Mouse (Mus musculus) small intestine, adult 2 months (tissue): Measurements from ENCODE around the gene Myg1.

Experiments
- CTCF ChIP-seq: fragments of 200-500 bp; IDR thresholded peaks from 2 replicates; pipeline ENCODE4 v1.5.1; 2012; ENCODE audit warnings: low read depth, mild to moderate bottlenecking, control low read depth, inconsistent platforms, low read length, moderate library complexity, mixed read lengths; ENCODE audit not compliant: insufficient replicate concordance, insufficient read length; ENCODE audit errors: extremely low read depth
- POLR2A ChIP-seq: fragments of 200-500 bp; IDR thresholded peaks from 2 replicates; pipeline ENCODE4 v1.6.1; 2012; ENCODE audit warnings: low read depth, mild to moderate bottlenecking, control low read depth, inconsistent platforms, low read length, moderate library complexity

- TF ChIP-seq POLR2A (no peak), CTCF (no peak)
These were observed 44.1 kb upstream of the Myg1 start for GRCm38 (mm10) chr15:102287395-102287794.
